Mouse (Mus musculus) heart, embryonic 13.5 days (tissue): ENCODE data around the gene 4930512M02Rik. TPM values are rescaled to one million over a fixed set of nuclear protein-coding genes. Genes with fewer than 3 reads are reported as not detected.

Experiments
- ATAC-seq: fragments of 200-750 bp; cut with Nextera tagmentation; 2 replicates; pipeline ENCODE4 v1.8.0; 2017; ENCODE audit warnings: moderate TSS enrichment; ENCODE audit not compliant: insufficient number of reproducible peaks, low FRiP score, low TSS enrichment; ENCODE audit errors: extremely low read depth
- H3K27ac ChIP-seq: fragments of 300-500 bp; sonication (generic); replicated peaks from 2 replicates; pipeline ENCODE4 v1.5.1; 2015; ENCODE audit warnings: moderate library complexity, mild to moderate bottlenecking, inconsistent platforms
- H3K27me3 ChIP-seq: fragments of 300-500 bp; sonication (generic); replicated peaks from 2 replicates; pipeline ENCODE4 v1.6.1; 2015; ENCODE audit warnings: mild to moderate bottlenecking, inconsistent platforms
- H3K36me3 ChIP-seq: fragments of 300-500 bp; sonication (generic); 2 replicates; pipeline ENCODE4 v1.6.1; 2015; ENCODE audit warnings: mild to moderate bottlenecking, inconsistent platforms
- H3K4me1 ChIP-seq: fragments of 300-500 bp; sonication (generic); 2 replicates; pipeline ENCODE4 v1.6.1; 2015; ENCODE audit warnings: inconsistent platforms
- H3K4me2 ChIP-seq: fragments of 300-500 bp; sonication (generic); 2 replicates; pipeline ENCODE4 v1.6.1; 2015; ENCODE audit warnings: inconsistent platforms, mild to moderate bottlenecking, moderate library complexity
- H3K4me3 ChIP-seq: fragments of 300-500 bp; sonication (generic); 2 replicates; pipeline ENCODE4 v1.5.1; 2015; ENCODE audit warnings: moderate library complexity, mild to moderate bottlenecking, inconsistent platforms
- H3K9ac ChIP-seq: fragments of 300-500 bp; sonication (generic); 2 replicates; pipeline ENCODE4 v1.6.1; 2015; ENCODE audit warnings: inconsistent platforms, mild to moderate bottlenecking, moderate library complexity
- H3K9me3 ChIP-seq: fragments of 300-500 bp; sonication (generic); 2 replicates; pipeline ENCODE4 v1.6.1; 2016; ENCODE audit warnings: inconsistent platforms
- WGBS: fragments of 180-500 bp; shearing (Covaris S2); methylation state at CpG from one replicate; pipeline ENCODE4 v1.1.7; 2015; ENCODE audit warnings: mixed read lengths; 5-methylcytosine and 5-hydroxymethylcytosine counted together
- polyA plus RNA-seq: library from polyadenylated mRNA; unstranded; fragments of >200 nt; fragmentation: Nextera tagmentation; extraction: Ambion mirVana; gene quantifications from 2 replicates; pipeline ENCODE4 v1.2.1, GENCODE M21; 2015

Gene 4930512M02Rik
- polyA plus RNA-seq, 1 experiment from 2014 or later = not detected

DNA sequence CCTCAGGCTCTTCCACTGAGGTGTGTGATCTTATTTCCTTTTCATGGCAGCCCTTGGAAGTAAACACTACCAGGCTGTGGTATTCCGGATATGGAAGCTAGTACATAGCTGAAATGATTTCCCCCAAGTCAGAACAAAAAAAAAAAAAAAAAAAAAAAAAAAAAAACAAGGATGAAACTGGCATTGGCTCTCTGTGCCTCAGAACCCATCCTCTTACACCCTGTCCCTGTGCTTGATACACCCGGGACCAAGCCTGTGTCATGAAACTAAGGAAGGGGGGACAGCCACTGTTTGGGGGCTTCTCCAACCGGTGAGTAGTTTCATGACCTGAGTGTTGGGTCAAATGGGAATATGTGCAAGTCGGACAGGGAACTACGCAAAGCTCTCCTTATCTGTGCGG lies 66.5 kb downstream of the 4930512M02Rik start:
- Histone ChIP-seq H3K27me3 (peaks cover 5% of the 10 kb centered on the region; the same call in 1 of the 2 replicates), H3K4me2 (no peak overlapping the region), H3K4me3 (no peak overlapping the region), H3K9me3 (no peaks in the 10 kb centered on the region), H3K36me3 (no peaks in the 10 kb centered on the region), H3K27ac (no peak overlapping the region), H3K4me1 (peaks cover 2% of the 10 kb centered on the region; the same call in 1 of the 2 replicates), H3K9ac (no peak overlapping the region)
- ATAC-seq = no peak
- WGBS = 78% methylated on average over 6 of the region's 6 CpGs

DNA sequence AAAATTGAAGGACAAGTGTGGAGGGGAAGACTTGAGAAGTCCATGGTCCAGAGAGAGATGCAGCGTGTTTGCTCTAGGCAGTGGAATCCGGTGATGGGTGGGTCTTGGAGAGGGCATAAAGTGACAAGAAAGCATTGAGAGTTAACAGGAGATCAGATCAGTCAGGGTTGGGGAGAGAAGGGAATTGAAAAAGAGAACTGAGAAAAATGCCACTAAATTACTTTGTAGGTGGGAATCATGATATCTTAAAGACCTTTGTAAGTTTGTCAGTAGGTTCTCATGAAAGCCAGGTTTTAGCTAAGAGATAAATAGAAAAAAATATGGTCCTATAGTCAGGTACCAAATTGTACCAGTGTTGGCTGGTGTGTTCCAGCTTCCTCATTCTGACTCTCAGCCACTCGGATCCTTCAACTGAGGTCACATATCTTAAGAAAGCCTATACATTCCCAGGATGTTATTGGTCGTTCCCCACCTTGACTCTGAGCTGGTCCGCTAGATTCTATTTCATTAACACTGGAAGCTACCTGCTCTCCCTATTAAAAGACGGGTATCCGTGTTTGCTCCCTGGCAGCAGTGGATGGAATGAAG lies 68.4 kb downstream of the 4930512M02Rik start:
- ATAC-seq = no peak
- H3K36me3 ChIP-seq = no peaks in the 10 kb centered on the region
- H3K9ac ChIP-seq = no peak overlapping the region
- H3K4me3 ChIP-seq = no peak overlapping the region
- H3K4me1 ChIP-seq = peaks cover 2% of the 10 kb centered on the region; the same call in 1 of the 2 replicates
- H3K27me3 ChIP-seq = peaks cover 5% of the 10 kb centered on the region; the same call in 1 of the 2 replicates
- H3K27ac ChIP-seq = no peak overlapping the region
- WGBS = 75% methylated on average over 7 of the region's 7 CpGs
- no peaks in the 10 kb centered on the region for H3K9me3 ChIP-seq
- no peak overlapping the region for H3K4me2 ChIP-seq

- Histone ChIP-seq H3K27ac (no peak overlapping the region), H3K9ac (no peak overlapping the region), H3K36me3 (no peaks in the 10 kb centered on the region), H3K4me3 (no peak overlapping the region), H3K27me3 (peaks cover 5% of the 10 kb centered on the region; the same call in 1 of the 2 replicates), H3K9me3 (no peaks in the 10 kb centered on the region), H3K4me1 (peaks cover 2% of the 10 kb centered on the region; the same call in 1 of the 2 replicates), H3K4me2 (no peak overlapping the region)
- WGBS = 61% methylated on average over 3 of the region's 3 CpGs
- ATAC-seq = no peak
Measured at GRCm38 (mm10) chr11:11558662-11559061, 69.0 kb downstream of the 4930512M02Rik start.

GRCm38 (mm10) chr11:11557173-11557967 lies 70.3 kb downstream of the 4930512M02Rik start:
- Histone ChIP-seq H3K9ac (no peak overlapping the region), H3K9me3 (no peaks in the 10 kb centered on the region), H3K27ac (no peak overlapping the region), H3K27me3 (peaks cover 5% of the 10 kb centered on the region; the same call in 1 of the 2 replicates), H3K36me3 (no peaks in the 10 kb centered on the region), H3K4me1 (peaks cover 2% of the 10 kb centered on the region; the same call in 1 of the 2 replicates), H3K4me2 (no peak overlapping the region), H3K4me3 (no peak overlapping the region)
- no peak for ATAC-seq
- 35% methylated on average over 11 of the region's 11 CpGs for WGBS

- Histone ChIP-seq H3K9me3 (no peaks in the 10 kb centered on the region), H3K36me3 (no peaks in the 10 kb centered on the region), H3K27me3 (peaks cover 5% of the 10 kb centered on the region; the same call in 1 of the 2 replicates), H3K4me1 (peaks cover 2% of the 10 kb centered on the region; the same call in 1 of the 2 replicates), H3K4me2 (no peak overlapping the region), H3K27ac (no peak overlapping the region), H3K9ac (no peak overlapping the region), H3K4me3 (no peak overlapping the region)
- no peak for ATAC-seq
- WGBS = 78% methylated on average over 1 of the region's 1 CpGs
Measured at GRCm38 (mm10) chr11:11556186-11556585, 71.4 kb downstream of the 4930512M02Rik start.

DNA sequence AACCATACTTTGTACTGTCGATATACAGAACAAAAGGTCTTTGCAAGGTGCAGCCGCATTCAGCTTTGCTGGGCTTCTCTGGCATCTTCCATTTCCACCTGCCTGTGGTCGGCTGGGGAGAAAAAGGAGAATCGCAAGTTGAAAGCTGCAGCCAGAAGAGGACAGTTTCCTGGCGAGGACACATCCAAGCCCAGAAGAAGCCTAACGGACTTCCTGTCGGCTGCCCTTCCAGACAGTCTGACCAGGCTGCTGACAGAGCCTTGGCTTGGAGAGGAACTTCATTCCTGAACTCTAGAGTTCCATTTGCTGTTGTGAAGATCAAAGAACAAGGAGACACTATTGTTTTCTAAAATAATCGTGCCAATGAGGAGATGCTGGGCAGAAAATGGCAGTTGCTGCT lies 72.1 kb downstream of the 4930512M02Rik start:
- Histone ChIP-seq H3K9ac (no peak overlapping the region), H3K27me3 (peaks cover 5% of the 10 kb centered on the region; the same call in 1 of the 2 replicates), H3K4me2 (no peak overlapping the region), H3K4me3 (no peak overlapping the region), H3K9me3 (no peaks in the 10 kb centered on the region), H3K4me1 (peaks cover 2% of the 10 kb centered on the region; the same call in 1 of the 2 replicates), H3K27ac (no peak overlapping the region), H3K36me3 (no peaks in the 10 kb centered on the region)
- WGBS = 61% methylated on average over 8 of the region's 8 CpGs
- no peak for ATAC-seq

DNA sequence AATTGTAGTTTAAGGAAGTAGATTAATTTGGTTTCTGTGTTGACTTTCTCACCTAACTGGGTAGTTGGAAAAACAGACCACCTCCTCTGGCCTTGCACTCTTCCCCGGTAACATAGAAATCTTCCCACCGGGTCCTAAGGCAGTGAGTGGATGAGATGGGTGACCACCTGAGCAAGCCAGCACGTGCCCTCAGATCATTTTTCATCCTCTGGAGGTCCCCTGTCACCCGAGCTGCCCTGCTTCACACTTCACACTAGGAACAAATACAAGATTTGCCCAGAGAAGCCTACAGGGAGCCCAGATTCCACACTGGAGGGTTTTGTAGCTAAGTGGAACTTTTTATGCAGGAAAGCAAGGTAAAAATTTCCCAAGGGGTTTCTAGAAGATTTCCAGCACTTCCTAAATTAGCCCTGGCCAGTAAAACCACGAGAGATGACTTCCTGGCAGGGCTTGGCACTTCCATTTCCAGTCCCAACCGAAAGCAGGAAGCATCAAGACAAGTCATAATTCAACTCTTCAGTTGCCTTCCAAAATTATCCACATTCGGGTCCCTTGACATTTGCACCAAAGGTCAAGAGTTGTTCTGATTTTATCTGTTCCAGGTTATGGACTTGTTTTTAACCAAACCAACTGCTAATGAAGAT lies 79.9 kb downstream of the 4930512M02Rik start:
- WGBS = 58% methylated on average over 7 of the region's 7 CpGs
- H3K4me1 ChIP-seq = no peaks in the 10 kb centered on the region
- H3K9ac ChIP-seq = no peak overlapping the region
- H3K4me2 ChIP-seq = no peak overlapping the region
- H3K27ac ChIP-seq = no peak overlapping the region
- H3K36me3 ChIP-seq = no peaks in the 10 kb centered on the region
- no peak overlapping the region for H3K4me3 ChIP-seq
- H3K27me3 ChIP-seq = no peaks in the 10 kb centered on the region
- no peak for ATAC-seq
- H3K9me3 ChIP-seq = no peaks in the 10 kb centered on the region

GRCm38 (mm10) chr11:11546903-11547511 lies 80.6 kb downstream of the 4930512M02Rik start:
- no peaks in the 10 kb centered on the region for H3K9me3 ChIP-seq
- no peak overlapping the region for H3K27ac ChIP-seq
- no peak overlapping the region for H3K4me2 ChIP-seq
- no peak for ATAC-seq
- H3K27me3 ChIP-seq = no peaks in the 10 kb centered on the region
- no peaks in the 10 kb centered on the region for H3K36me3 ChIP-seq
- no peak overlapping the region for H3K4me3 ChIP-seq
- H3K9ac ChIP-seq = no peak overlapping the region
- 69% methylated on average over 7 of the region's 7 CpGs for WGBS
- no peaks in the 10 kb centered on the region for H3K4me1 ChIP-seq

- H3K9ac ChIP-seq = no peak overlapping the region
- no peak overlapping the region for H3K27ac ChIP-seq
- H3K9me3 ChIP-seq = no peaks in the 10 kb centered on the region
- no peaks in the 10 kb centered on the region for H3K36me3 ChIP-seq
- no peaks in the 10 kb centered on the region for H3K27me3 ChIP-seq
- H3K4me1 ChIP-seq = no peaks in the 10 kb centered on the region
- 83% methylated on average over 3 of the region's 3 CpGs for WGBS
- no peak overlapping the region for H3K4me2 ChIP-seq
- no peak overlapping the region for H3K4me3 ChIP-seq
- ATAC-seq = no peak
Measured at GRCm38 (mm10) chr11:11545948-11546347, 81.7 kb downstream of the 4930512M02Rik start.
